Mouse (Mus musculus): ENCODE results near the gene Mid1. TPM values are rescaled to one million over a fixed set of nuclear protein-coding genes. Genes with fewer than 3 reads are reported as not detected.

Mid1 gene
- polyA plus RNA-seq, 1 experiment from 2014 or later, result 13.7 TPM

GRCm38 (mm10) chrX:169880363-169880711 is 195.3 kb downstream of the Mid1 start:
- WGBS, result 14% methylated on average over 13 of the region's 13 CpGs
- H3K27me3 ChIP-seq (ENCODE audit: control insufficient read depth, insufficient read depth, low read length), result peaks cover 8% of the 10 kb centered on the region; the same call in 1 of the 2 replicates
- peak; percentile 22 for DNase-seq (ENCODE audit: low spot score)
- H3K36me3 ChIP-seq (replicated peaks; ENCODE audit: control insufficient read depth, insufficient read depth, low read depth, low read length), result no peaks in the 10 kb centered on the region
- no peak overlapping the region for H3K27ac ChIP-seq (replicated peaks; ENCODE audit: low read depth, low read length)
- H3K9me3 ChIP-seq (replicated peaks; ENCODE audit: control insufficient read depth, low read length), result no peaks in the 10 kb centered on the region
- peak overlapping the region; percentile 51 for H3K4me3 ChIP-seq (ENCODE audit: low read depth, low read length)
- peak overlapping the region; percentile 48 for H3K9ac ChIP-seq (replicated peaks; ENCODE audit: low read length)
- H3K4me2 ChIP-seq (ENCODE audit: low read depth, low read length), result peak overlapping the region; percentile 47
- ATAC-seq (replicated peaks; ENCODE audit: insufficient number of reproducible peaks, low FRiP score, low TSS enrichment, low read depth), result no peak
- no peaks in the 10 kb centered on the region for H3K4me1 ChIP-seq (ENCODE audit: control insufficient read depth, insufficient read depth, low read length)

GRCm38 (mm10) chrX:169880826-169881225 is 195.8 kb downstream of the Mid1 start:
- Histone ChIP-seq H3K9ac (replicated peaks; ENCODE audit: low read length) (peak overlapping the region; percentile 48), H3K4me1 (ENCODE audit: control insufficient read depth, insufficient read depth, low read length) (no peaks in the 10 kb centered on the region), H3K4me3 (ENCODE audit: low read depth, low read length) (peak overlapping the region; percentile 51), H3K27me3 (ENCODE audit: control insufficient read depth, insufficient read depth, low read length) (peaks cover 8% of the 10 kb centered on the region; the same call in 1 of the 2 replicates), H3K27ac (replicated peaks; ENCODE audit: low read depth, low read length) (no peak overlapping the region; the same call in 1 of the 2 replicates), H3K9me3 (replicated peaks; ENCODE audit: control insufficient read depth, low read length) (no peaks in the 10 kb centered on the region), H3K4me2 (ENCODE audit: low read depth, low read length) (peak overlapping the region; percentile 47), H3K36me3 (replicated peaks; ENCODE audit: control insufficient read depth, insufficient read depth, low read depth, low read length) (no peaks in the 10 kb centered on the region)
- DNase-seq (ENCODE audit: low spot score), result no peak
- 23% methylated on average over 10 of the region's 10 CpGs for WGBS
- ATAC-seq (replicated peaks; ENCODE audit: insufficient number of reproducible peaks, low FRiP score, low TSS enrichment, low read depth), result no peak

GRCm38 (mm10) chrX:169881253-169882219 is 196.5 kb downstream of the Mid1 start:
- Histone ChIP-seq H3K27me3 (ENCODE audit: control insufficient read depth, insufficient read depth, low read length) (peaks cover 8% of the 10 kb centered on the region; the same call in 1 of the 2 replicates), H3K4me2 (ENCODE audit: low read depth, low read length) (peak overlapping the region; percentile 47), H3K4me3 (ENCODE audit: low read depth, low read length) (peak overlapping the region; percentile 51), H3K36me3 (replicated peaks; ENCODE audit: control insufficient read depth, insufficient read depth, low read depth, low read length) (no peaks in the 10 kb centered on the region), H3K9me3 (replicated peaks; ENCODE audit: control insufficient read depth, low read length) (no peaks in the 10 kb centered on the region), H3K4me1 (ENCODE audit: control insufficient read depth, insufficient read depth, low read length) (no peaks in the 10 kb centered on the region), H3K9ac (replicated peaks; ENCODE audit: low read length) (peak overlapping the region; percentile 48), H3K27ac (replicated peaks; ENCODE audit: low read depth, low read length) (no peak overlapping the region; the same call in 1 of the 2 replicates)
- WGBS, result 36% methylated on average over 10 of the region's 10 CpGs
- DNase-seq (ENCODE audit: low spot score) (peak; percentile 33), ATAC-seq (replicated peaks; ENCODE audit: insufficient number of reproducible peaks, low FRiP score, low TSS enrichment, low read depth) (0 out of 2 replicates have a peak, but pooled peaks have one; percentile 26)

GRCm38 (mm10) chrX:169882220-169882609 is 197.2 kb downstream of the Mid1 start:
- Histone ChIP-seq H3K9me3 (replicated peaks; ENCODE audit: control insufficient read depth, low read length) (no peaks in the 10 kb centered on the region), H3K27ac (replicated peaks; ENCODE audit: low read depth, low read length) (no peak overlapping the region), H3K4me3 (ENCODE audit: low read depth, low read length) (no peak overlapping the region), H3K4me2 (ENCODE audit: low read depth, low read length) (no peak overlapping the region), H3K27me3 (ENCODE audit: control insufficient read depth, insufficient read depth, low read length) (peaks cover 8% of the 10 kb centered on the region; the same call in 1 of the 2 replicates), H3K36me3 (replicated peaks; ENCODE audit: control insufficient read depth, insufficient read depth, low read depth, low read length) (no peaks in the 10 kb centered on the region), H3K9ac (replicated peaks; ENCODE audit: low read length) (no peak overlapping the region), H3K4me1 (ENCODE audit: control insufficient read depth, insufficient read depth, low read length) (no peaks in the 10 kb centered on the region)
- 71% methylated on average over 1 of the region's 1 CpGs for WGBS
- ATAC-seq (replicated peaks; ENCODE audit: insufficient number of reproducible peaks, low FRiP score, low TSS enrichment, low read depth) (no peak), DNase-seq (ENCODE audit: low spot score) (no peak)

GRCm38 (mm10) chrX:169883536-169884272 is 198.7 kb downstream of the Mid1 start:
- H3K4me3 ChIP-seq (ENCODE audit: low read depth, low read length), result no peak overlapping the region
- H3K9me3 ChIP-seq (replicated peaks; ENCODE audit: control insufficient read depth, low read length), result no peaks in the 10 kb centered on the region
- no peak overlapping the region for H3K9ac ChIP-seq (replicated peaks; ENCODE audit: low read length)
- H3K27ac ChIP-seq (replicated peaks; ENCODE audit: low read depth, low read length), result no peak overlapping the region
- no peak overlapping the region for H3K4me2 ChIP-seq (ENCODE audit: low read depth, low read length)
- WGBS, result 45% methylated on average over 8 of the region's 8 CpGs
- no peaks in the 10 kb centered on the region for H3K4me1 ChIP-seq (ENCODE audit: control insufficient read depth, insufficient read depth, low read length)
- no peak for ATAC-seq (replicated peaks; ENCODE audit: insufficient number of reproducible peaks, low FRiP score, low TSS enrichment, low read depth)
- peak; percentile 53 for DNase-seq (ENCODE audit: low spot score)
- no peaks in the 10 kb centered on the region for H3K36me3 ChIP-seq (replicated peaks; ENCODE audit: control insufficient read depth, insufficient read depth, low read depth, low read length)
- peaks cover 8% of the 10 kb centered on the region; the same call in 1 of the 2 replicates for H3K27me3 ChIP-seq (ENCODE audit: control insufficient read depth, insufficient read depth, low read length)

GRCm38 (mm10) chrX:169890541-169890940 is 205.5 kb downstream of the Mid1 start:
- 68% methylated on average over 4 of the region's 4 CpGs for WGBS
- no peaks in the 10 kb centered on the region for H3K27me3 ChIP-seq (ENCODE audit: control insufficient read depth, insufficient read depth, low read length)
- no peak overlapping the region for H3K27ac ChIP-seq (replicated peaks; ENCODE audit: low read depth, low read length)
- ATAC-seq (replicated peaks; ENCODE audit: insufficient number of reproducible peaks, low FRiP score, low TSS enrichment, low read depth) (no peak), DNase-seq (ENCODE audit: low spot score) (no peak)
- H3K9me3 ChIP-seq (replicated peaks; ENCODE audit: control insufficient read depth, low read length), result no peaks in the 10 kb centered on the region
- no peak overlapping the region for H3K9ac ChIP-seq (replicated peaks; ENCODE audit: low read length)
- H3K4me3 ChIP-seq (ENCODE audit: low read depth, low read length), result no peak overlapping the region
- H3K4me1 ChIP-seq (ENCODE audit: control insufficient read depth, insufficient read depth, low read length), result no peaks in the 10 kb centered on the region
- H3K36me3 ChIP-seq (replicated peaks; ENCODE audit: control insufficient read depth, insufficient read depth, low read depth, low read length), result no peaks in the 10 kb centered on the region
- H3K4me2 ChIP-seq (ENCODE audit: low read depth, low read length), result no peak overlapping the region

GRCm38 (mm10) chrX:169892100-169892499 is 207.1 kb downstream of the Mid1 start:
- no peak overlapping the region for H3K4me3 ChIP-seq (ENCODE audit: low read depth, low read length)
- H3K9me3 ChIP-seq (replicated peaks; ENCODE audit: control insufficient read depth, low read length), result no peaks in the 10 kb centered on the region
- no peak overlapping the region for H3K4me2 ChIP-seq (ENCODE audit: low read depth, low read length)
- no peak overlapping the region for H3K27ac ChIP-seq (replicated peaks; ENCODE audit: low read depth, low read length)
- no peak for DNase-seq (ENCODE audit: low spot score)
- no peaks in the 10 kb centered on the region for H3K36me3 ChIP-seq (replicated peaks; ENCODE audit: control insufficient read depth, insufficient read depth, low read depth, low read length)
- no peak overlapping the region for H3K9ac ChIP-seq (replicated peaks; ENCODE audit: low read length)
- ATAC-seq (replicated peaks; ENCODE audit: insufficient number of reproducible peaks, low FRiP score, low TSS enrichment, low read depth), result no peak
- H3K27me3 ChIP-seq (ENCODE audit: control insufficient read depth, insufficient read depth, low read length), result no peaks in the 10 kb centered on the region
- H3K4me1 ChIP-seq (ENCODE audit: control insufficient read depth, insufficient read depth, low read length), result no peaks in the 10 kb centered on the region

All from embryonic facial prominence, embryonic 11.5 days (tissue).